Mouse (Mus musculus): ENCODE results near the gene Cfd.

Gene Cfd

GRCm38 (mm10) chr10:79890670-79891069 is at the start of gene Cfd:
Gene Cfd (plus strand): TSS chr10:79890853.
- DNase-seq: no peak

GRCm38 (mm10) chr10:79842322-79842721 is 48.3 kb upstream of the Cfd start:
- no peak for DNase-seq

GRCm38 (mm10) chr10:79843476-79843875 is 47.2 kb upstream of the Cfd start:
- DNase-seq: no peak

GRCm38 (mm10) chr10:79846553-79846952 is 44.1 kb upstream of the Cfd start:
- no peak for DNase-seq

- DNase-seq: no peak
Observed at GRCm38 (mm10) chr10:79849941-79850628, 40.6 kb upstream of the Cfd start.

- no peak for DNase-seq
Observed at GRCm38 (mm10) chr10:79851653-79852052, 39.0 kb upstream of the Cfd start.

GRCm38 (mm10) chr10:79852107-79852789 is 38.4 kb upstream of the Cfd start:
- peak; percentile 47 for DNase-seq

- no peak for DNase-seq
Observed at GRCm38 (mm10) chr10:79852827-79853226, 37.8 kb upstream of the Cfd start.

GRCm38 (mm10) chr10:79853392-79853791 is 37.3 kb upstream of the Cfd start:
- peak; percentile 88 for DNase-seq

GRCm38 (mm10) chr10:79853860-79854795 is 36.5 kb upstream of the Cfd start, which contains the start of gene Ptbp1:
Gene Ptbp1 (plus strand): TSS chr10:79854427.
- peak; percentile 100 for DNase-seq

GRCm38 (mm10) chr10:79854801-79855541 is 35.7 kb upstream of the Cfd start:
- peak; percentile 79 for DNase-seq

- DNase-seq: peak; percentile 78
Observed at GRCm38 (mm10) chr10:79855558-79856184, 35.0 kb upstream of the Cfd start.

- DNase-seq: no peak
Observed at GRCm38 (mm10) chr10:79856280-79856679, 34.4 kb upstream of the Cfd start.

- no peak for DNase-seq
Observed at GRCm38 (mm10) chr10:79856704-79857451, 33.8 kb upstream of the Cfd start.

GRCm38 (mm10) chr10:79857452-79857811 is 33.2 kb upstream of the Cfd start:
- DNase-seq: peak; percentile 68

- no peak for DNase-seq
Observed at GRCm38 (mm10) chr10:79857894-79858293, 32.8 kb upstream of the Cfd start.

GRCm38 (mm10) chr10:79858416-79859074 is 32.1 kb upstream of the Cfd start:
- peak; percentile 76 for DNase-seq

- peak; percentile 46 for DNase-seq
Observed at GRCm38 (mm10) chr10:79859116-79859515, 31.5 kb upstream of the Cfd start.

- no peak for DNase-seq
Observed at GRCm38 (mm10) chr10:79860079-79860911, 30.4 kb upstream of the Cfd start.

Data from cerebellum, adult 11-12 months (tissue).